Mouse (Mus musculus) spleen, embryonic (tissue): ENCODE measurements around the gene Krt71.
"Not testable (repeated sequence)": the region's sequence is repeated elsewhere in the genome, so short reads cannot be mapped to it uniquely, and the experiment has no call there.

Source experiments
- CTCF ChIA-PET: fragments of 350-600 bp; sonication (Branson Sonifier 250); formaldehyde crosslinking; loops from one replicate; lab custom pipeline; 2022; lab: Charles Lee

The Krt71 gene

DNA sequence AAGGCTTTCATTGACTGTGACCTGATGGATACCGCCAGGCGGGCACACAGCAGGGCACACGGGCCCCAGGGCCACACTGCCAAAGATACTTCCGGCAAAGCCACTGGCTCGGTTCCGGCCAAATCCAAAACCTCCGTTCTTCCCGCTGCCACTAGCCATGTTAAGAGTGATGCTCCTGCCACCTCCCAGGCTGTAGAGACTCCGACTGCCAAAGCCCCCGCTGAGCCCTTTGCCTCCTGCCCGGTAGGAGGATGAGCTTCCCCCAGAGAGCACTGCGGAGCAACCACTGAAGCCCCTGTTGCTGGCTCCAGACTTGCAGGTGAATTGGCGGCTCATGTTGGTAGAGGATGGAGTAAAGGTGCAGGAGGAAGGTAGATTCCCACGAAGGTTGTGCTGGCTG lies at the start of gene Krt71:
Gene Krt71, minus strand, starts transcription at position 399 of the 400 bp plus-strand sequence.
- CTCF ChIA-PET = no interaction called here

GRCm38 (mm10) chr15:101790867-101791266 lies 48.0 kb upstream of the Krt71 start:
- CTCF ChIA-PET = no interaction called here

DNA sequence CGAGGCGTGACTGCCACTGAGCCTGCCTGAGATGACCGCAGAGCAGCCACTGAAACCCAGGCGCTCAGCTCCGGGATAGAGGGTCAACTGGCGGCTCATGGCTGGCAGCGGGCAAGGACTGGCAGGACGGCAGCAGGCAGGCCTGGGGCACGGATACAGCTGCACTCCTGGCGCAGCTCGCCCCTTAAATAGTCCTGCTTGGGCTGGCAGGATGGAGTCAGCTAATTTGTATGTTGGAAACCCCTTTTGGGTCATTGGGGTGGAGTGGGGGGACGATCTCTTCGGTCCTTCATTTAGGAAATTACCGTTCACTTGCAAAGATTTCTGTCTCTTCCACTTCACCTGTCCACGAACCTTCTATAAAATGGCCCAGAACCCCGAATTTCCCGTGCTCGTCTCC lies 43.5 kb upstream of the Krt71 start, which contains the start of gene Krt72:
Gene Krt72, minus strand, starts transcription at position 101 of the 400 bp plus-strand sequence.
- CTCF ChIA-PET = no interaction called here

DNA sequence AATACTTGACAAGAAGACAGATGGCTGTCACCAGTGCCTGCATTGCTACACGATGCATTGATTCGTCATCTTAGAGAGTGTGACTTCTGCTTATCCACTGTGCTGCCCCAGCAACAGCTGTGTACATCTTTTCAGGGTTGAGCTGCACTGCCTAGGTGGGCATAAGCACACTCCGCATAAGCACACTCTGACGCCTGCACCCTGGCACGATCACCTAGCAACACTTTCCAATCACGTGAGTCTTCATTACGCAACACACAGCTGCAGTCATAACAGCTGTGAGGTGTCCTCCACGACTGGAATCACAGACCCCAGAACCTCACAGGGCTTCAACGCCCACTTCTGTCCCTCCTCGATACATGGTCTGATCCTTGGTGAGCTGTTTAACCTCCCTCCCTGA lies 30.5 kb upstream of the Krt71 start:
- CTCF ChIA-PET = no interaction called here

GRCm38 (mm10) chr15:101772711-101773081 lies 29.8 kb upstream of the Krt71 start:
- CTCF ChIA-PET = no interaction called here

- CTCF ChIA-PET = no interaction called here
Measured at GRCm38 (mm10) chr15:101772080-101772710, 29.3 kb upstream of the Krt71 start.

- CTCF ChIA-PET = no interaction called here
Measured at GRCm38 (mm10) chr15:101770226-101770625, 27.3 kb upstream of the Krt71 start.

GRCm38 (mm10) chr15:101737786-101738185 lies 5.1 kb downstream of the Krt71 start:
- CTCF ChIA-PET = no interaction called here

DNA sequence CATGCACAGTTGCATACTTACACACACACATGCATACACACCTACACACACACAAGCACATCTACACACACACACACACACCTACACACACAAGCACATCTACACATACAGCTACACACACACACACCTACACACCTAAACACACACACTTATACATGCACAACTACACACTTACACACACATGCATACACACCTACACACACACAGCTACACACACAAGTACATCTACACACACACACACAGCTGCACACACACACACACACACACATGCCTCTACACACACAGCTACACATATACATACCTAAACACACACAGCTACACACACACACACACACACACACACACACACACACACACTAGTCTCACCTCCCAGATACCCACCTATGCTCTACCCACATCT lies 12.3 kb downstream of the Krt71 start:
- CTCF ChIA-PET = no interaction called here

DNA sequence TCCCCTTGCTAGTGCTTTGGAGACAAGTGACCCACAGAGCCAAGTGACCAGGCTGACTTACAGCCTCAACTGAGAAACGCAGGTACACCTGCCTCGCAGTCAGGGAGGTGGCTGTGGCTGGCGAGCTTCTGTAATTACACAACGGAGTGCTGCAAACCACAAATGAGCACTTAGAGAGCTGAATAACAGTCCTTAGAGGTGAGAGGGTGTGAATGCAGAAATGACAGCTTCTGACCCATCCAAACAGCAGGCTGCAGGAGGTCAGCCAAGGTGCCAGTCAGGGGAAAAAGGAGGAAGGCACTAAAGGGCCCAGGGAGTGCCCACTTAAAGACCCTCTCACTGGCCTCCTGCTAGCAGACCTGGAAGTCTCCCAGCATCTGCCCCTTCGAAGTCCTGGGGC lies 18.2 kb downstream of the Krt71 start:
- CTCF ChIA-PET = no interaction called here

DNA sequence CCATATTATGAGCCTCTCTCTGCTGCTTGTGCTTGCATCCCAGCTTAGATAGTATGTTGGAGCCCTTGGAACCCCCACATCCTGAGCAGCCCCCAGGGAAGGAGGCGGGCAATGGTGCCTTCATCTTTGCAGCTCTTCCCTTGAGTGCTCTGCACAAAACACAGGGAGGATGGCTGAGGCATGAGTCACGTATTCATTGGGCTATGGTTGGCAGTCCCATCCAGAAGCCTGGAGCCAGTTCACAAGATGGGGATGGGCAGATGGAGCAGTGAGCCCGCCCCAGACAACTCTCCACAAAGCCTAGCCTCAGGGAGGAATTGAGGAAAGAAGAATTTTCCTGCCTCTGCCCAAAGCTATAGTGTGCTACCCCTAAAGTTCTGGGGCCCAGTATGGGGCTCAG lies 27.1 kb downstream of the Krt71 start:
- CTCF ChIA-PET = no interaction called here

DNA sequence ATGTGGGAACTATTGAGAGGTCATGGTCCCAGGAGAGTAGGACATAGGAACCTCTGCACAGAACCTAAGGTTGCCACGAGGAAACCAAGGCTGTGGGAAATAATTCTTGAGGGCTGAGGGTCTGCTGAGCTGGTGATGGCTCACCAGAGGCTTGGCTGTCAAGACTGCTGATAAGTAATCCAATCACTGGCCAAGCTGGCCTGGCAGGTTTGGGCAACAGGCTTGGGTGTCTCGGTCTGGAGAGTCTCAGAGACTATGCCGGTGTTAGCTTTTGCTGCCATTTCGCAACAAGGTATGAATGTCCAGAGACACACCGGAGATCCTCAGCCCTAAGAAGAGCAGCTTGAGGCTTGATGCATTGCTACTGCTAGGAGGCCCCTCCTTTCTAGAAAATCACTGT lies 28.6 kb downstream of the Krt71 start:
- CTCF ChIA-PET = interaction anchor here (0.5 kb wide), 1 partner anchor 884 kb away, joined by 3 read pairs; no protein-coding TSS in a partner anchor

DNA sequence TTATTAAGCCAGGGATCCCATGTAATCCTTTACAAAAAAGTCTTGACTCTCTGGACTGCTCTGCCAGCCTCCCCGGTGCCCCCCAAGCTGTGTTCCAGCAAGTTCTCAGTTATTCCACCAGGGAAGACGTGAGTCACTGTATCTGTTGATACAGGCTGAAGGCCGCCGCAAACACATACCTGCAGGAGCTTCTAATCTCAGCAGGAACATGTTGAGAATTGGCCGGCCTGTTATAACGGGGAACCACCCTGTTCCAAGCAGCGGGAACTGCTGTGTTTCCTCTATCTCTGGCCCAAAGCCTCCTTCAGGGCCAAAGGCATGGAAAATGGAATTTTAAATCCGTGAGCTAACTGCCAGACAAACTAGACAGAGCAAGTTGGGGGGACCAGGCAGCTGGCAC lies 29.2 kb downstream of the Krt71 start:
- CTCF ChIA-PET = no interaction called here

DNA sequence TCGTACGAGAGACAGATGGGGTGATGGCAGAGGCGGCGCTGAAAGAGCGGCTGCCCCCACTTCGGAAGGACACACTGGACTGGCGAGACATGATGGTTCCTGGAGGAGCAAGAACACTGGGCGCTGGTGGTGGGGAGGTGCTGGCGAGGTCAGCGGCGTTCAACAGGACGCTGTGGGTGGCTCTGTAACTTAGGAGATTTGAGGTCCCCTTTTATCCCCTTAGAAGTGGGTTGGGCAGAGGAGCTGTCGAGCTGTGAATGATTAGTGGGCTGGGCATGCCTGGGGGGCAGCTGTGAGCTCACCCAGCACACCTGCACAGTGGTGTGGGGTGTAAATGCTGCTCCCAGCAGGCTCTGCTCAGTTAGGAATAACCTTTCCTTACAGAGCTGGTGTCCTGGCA lies 30.2 kb downstream of the Krt71 start, which contains the start of gene Krt5:
Gene Krt5, minus strand, starts transcription at position 179 of the 400 bp plus-strand sequence.
- CTCF ChIA-PET = no interaction called here

DNA sequence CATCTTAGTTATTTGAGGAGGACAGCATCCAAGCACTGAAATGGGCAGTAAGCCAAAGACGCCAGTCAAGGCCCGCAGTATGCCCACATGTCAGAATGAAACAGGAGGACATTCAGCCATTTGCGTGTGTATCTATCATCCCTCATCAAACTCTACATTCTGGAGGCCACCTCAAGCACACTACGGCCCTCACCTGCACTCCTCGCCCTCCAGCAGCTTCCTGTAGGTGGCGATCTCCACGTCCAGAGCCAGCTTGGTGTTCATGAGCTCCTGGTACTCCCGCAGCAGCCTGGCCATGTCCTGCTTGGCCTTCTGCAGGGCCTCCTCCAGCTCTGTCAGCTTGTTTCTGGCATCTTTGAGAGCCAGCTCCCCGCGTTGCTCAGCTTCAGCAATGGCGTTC lies 34.2 kb downstream of the Krt71 start:
- CTCF ChIA-PET = no interaction called here

GRCm38 (mm10) chr15:101707454-101707853 lies 35.5 kb downstream of the Krt71 start:
- CTCF ChIA-PET = no interaction called here

DNA sequence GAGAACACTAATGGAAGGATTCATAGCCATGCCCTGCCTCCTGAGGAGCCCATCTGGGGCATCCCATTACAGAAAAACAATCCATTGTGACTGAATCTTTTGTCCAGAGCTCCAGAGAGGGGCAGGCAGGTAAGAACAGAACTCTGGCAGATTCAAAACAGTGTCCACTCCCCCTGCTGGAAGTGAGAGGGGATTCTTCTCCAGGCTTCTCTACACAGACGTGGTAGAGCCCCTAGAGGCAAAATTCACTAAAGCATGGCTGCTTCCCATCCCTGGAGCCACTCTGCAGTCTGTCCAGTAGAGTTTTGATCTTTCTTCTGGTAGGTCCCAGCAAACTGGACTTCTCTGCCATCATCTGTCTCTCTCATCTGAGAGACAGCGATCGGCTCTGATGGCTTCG lies 38.8 kb downstream of the Krt71 start:
- CTCF ChIA-PET = no interaction called here

GRCm38 (mm10) chr15:101702380-101702779 lies 40.5 kb downstream of the Krt71 start:
- CTCF ChIA-PET = no interaction called here

GRCm38 (mm10) chr15:101699866-101700265 lies 43.0 kb downstream of the Krt71 start:
- CTCF ChIA-PET = no interaction called here

- CTCF ChIA-PET = no interaction called here
Measured at GRCm38 (mm10) chr15:101699192-101699591, 43.7 kb downstream of the Krt71 start.

DNA sequence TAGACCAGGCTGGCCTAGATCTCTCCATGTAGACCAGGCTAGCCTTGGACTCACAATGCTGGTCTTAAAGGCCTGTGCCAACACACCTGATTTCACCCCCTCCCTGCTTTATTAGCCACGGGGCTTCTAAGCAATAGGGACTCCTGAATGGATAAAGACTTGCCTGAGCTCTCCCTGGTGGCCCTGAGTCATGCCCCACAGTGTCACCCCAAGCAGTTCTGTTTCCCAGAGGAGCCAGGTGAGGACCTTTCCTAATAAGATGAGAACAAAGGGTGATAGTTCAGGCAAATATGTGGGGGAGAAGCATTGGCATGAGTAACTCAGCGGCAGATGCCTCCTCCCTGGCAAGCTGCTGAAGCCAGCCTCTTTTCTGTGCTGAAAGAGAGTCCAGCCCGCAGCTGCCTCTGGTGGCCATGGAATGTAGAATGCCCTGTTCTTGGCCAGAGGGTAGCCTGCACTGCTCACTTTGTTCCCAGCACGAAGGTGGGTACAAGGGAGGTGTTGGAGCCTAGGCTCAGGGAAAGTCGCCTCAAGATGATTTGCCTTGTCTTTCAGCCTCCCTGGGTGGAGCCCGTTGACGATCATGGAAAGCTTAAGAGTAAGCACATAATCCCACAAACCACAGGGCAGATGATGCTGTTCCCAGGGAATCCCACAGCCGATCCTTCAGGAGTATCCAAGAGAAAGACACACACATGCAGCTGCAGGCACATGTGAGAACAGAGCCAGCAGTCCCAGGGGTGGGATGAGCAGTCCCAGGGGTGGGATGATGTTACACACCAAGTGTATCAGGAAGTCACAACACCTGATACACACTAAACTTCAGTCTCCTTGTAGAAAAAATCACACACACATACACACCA lies 45.4 kb downstream of the Krt71 start:
- CTCF ChIA-PET = no interaction called here

DNA sequence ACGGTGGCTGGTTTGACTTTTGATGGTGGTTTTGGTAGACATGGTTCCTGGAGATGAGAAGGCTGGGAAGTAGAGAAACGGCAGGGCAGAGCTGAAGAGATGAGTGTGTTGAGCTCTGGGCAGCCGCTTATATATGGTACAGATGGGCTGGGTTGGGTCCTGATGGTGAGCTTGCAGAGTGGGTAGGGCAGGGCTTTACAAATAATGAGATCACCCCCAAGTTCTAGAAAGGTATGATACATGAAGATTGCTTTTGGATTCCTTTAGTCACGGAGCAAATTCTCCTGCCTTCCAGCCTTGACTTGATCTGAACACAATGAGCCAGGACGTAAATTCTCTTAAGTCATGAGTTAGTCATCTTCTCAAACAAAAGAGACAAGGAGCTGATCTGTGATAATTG lies 48.7 kb downstream of the Krt71 start, which contains the start of gene Krt6a:
Gene Krt6a, minus strand, starts transcription at position 101 of the 400 bp plus-strand sequence.
- CTCF ChIA-PET = no interaction called here

DNA sequence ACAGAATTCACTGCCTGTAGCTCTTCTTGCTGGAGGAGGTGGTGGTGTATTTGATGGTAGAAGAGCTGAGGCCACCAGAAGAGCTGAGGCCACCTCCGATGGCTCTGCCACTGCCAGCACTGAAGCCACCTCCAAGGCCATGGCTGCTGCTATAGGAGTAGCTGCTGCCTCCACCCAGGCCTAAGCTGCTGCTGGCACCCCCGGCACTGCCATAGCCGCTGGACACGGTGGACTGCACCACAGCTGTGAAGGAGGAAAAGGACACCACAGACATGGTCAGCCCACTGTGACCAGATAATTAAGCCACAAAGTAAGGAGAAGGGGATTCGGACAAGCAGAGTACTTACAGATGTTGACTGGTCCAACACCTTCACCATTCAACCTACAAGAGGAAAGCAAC lies 52.4 kb downstream of the Krt71 start:
- CTCF ChIA-PET = not testable (repeated sequence)
